In genomic region chr5:117889571-117889970, GRCm38 (mm10) we compare ENCODE assay signal across 14 mouse cellular contexts.
DNase-seq lines count a peak whose midpoint lies in the region; ATAC-seq and TF ChIP-seq lines count a peak whose summit lies in the region.
"Had no signal": no experiment of that assay in that cellular context is flagged by ENCODE, and none has a peak within 500 bp of the region (broad histone marks: within the 10 kb centered on the region; RNA-seq: fewer than 3 reads in every experiment).

No protein-coding gene starts in this region.

- H3K36me3 ChIP-seq in midbrain, embryonic 14.5 days (ENCODE audit: control insufficient read depth, insufficient read depth, low read length), result no peaks in the 10 kb centered on the region
- H3K36me3 ChIP-seq in midbrain, postnatal 0 days (ENCODE audit: insufficient read depth, low read length), result no peaks in the 10 kb centered on the region
- no peaks in the 10 kb centered on the region for H3K36me3 ChIP-seq in thymus, adult 2 months (ENCODE audit: control insufficient read depth, insufficient read depth, low read length)
- H3K36me3 ChIP-seq: forebrain, embryonic 10.5 days had no signal

- no peak for TF ChIP-seq POLR2A in cerebellum, adult 2 months (IDR thresholded peaks at IDR 0.05; ENCODE audit: borderline replicate concordance, insufficient read depth, low read length)
- no peak for TF ChIP-seq POLR2A in thymus, adult 2 months (IDR thresholded peaks at IDR 0.05; ENCODE audit: control insufficient read depth, extremely low read depth, insufficient read depth, low read length, poor library complexity)

- H3K4me2 ChIP-seq in midbrain, embryonic 14.5 days (ENCODE audit: low read length), result no peak overlapping the region
- no peak overlapping the region for H3K4me2 ChIP-seq in midbrain, postnatal 0 days (ENCODE audit: low read depth, low read length, poor library complexity, severe bottlenecking)
- H3K4me2 ChIP-seq: liver, embryonic 11.5 days had no signal

- TF ChIP-seq CTCF in midbrain, postnatal 0 days (IDR thresholded peaks at IDR 0.05), result no peak
- TF ChIP-seq CTCF in cerebellum, adult 2 months (IDR thresholded peaks at IDR 0.05; ENCODE audit: borderline replicate concordance, insufficient read depth, low read depth, low read length), result no peak; the same call in 1 of the 2 replicates
- TF ChIP-seq CTCF in thymus, adult 2 months (IDR thresholded peaks at IDR 0.05; ENCODE audit: borderline replicate concordance, control insufficient read depth, extremely low read depth, insufficient read depth, low read length, poor library complexity), result no peak

- no peak overlapping the region for H3K27ac ChIP-seq in midbrain, embryonic 14.5 days (replicated peaks; ENCODE audit: low read depth, low read length)
- H3K27ac ChIP-seq in midbrain, postnatal 0 days (ENCODE audit: low read depth, low read length), result no peak overlapping the region
- no peak overlapping the region; the same call in 1 of the 2 replicates for H3K27ac ChIP-seq in cerebellum, adult 2 months (ENCODE audit: insufficient read depth, low read length)
- H3K27ac ChIP-seq in thymus, adult 2 months (ENCODE audit: control insufficient read depth, insufficient read depth, low read length), result no peak overlapping the region
- H3K27ac ChIP-seq: forebrain, embryonic 10.5 days; left cerebral cortex, adult 2 months had no signal

- no peaks in the 10 kb centered on the region for H3K4me1 ChIP-seq in midbrain, embryonic 14.5 days (ENCODE audit: control insufficient read depth, insufficient read depth, low read length)
- H3K4me1 ChIP-seq in midbrain, postnatal 0 days (ENCODE audit: insufficient read depth, low read length), result no peaks in the 10 kb centered on the region
- peaks cover 22% of the 10 kb centered on the region for H3K4me1 ChIP-seq in cerebellum, adult 2 months (ENCODE audit: control insufficient read depth, insufficient read depth, low read length)
- H3K4me1 ChIP-seq in thymus, adult 2 months (replicated peaks; ENCODE audit: control insufficient read depth, insufficient read depth, low read length), result no peaks in the 10 kb centered on the region

- ATAC-seq in midbrain, embryonic 14.5 days (ENCODE audit: low FRiP score, low TSS enrichment), result no peak
- ATAC-seq in midbrain, postnatal 0 days (ENCODE audit: low FRiP score), result no peak

- no peaks in the 10 kb centered on the region for H3K9me3 ChIP-seq in midbrain, embryonic 14.5 days (ENCODE audit: control insufficient read depth, low read length)
- H3K9me3 ChIP-seq in midbrain, postnatal 0 days (ENCODE audit: low read length), result no peaks in the 10 kb centered on the region
- H3K9me3 ChIP-seq: forebrain, embryonic 10.5 days had no signal

- no peaks in the 10 kb centered on the region for H3K27me3 ChIP-seq in midbrain, embryonic 14.5 days (ENCODE audit: control insufficient read depth, insufficient read depth, low read length)
- no peaks in the 10 kb centered on the region for H3K27me3 ChIP-seq in midbrain, postnatal 0 days (ENCODE audit: insufficient read depth, low read length)
- no peaks in the 10 kb centered on the region for H3K27me3 ChIP-seq in cerebellum, adult 2 months (ENCODE audit: control insufficient read depth, insufficient read depth, low read length)
- H3K27me3 ChIP-seq in thymus, adult 2 months (ENCODE audit: control insufficient read depth, insufficient read depth, low read length), result no peaks in the 10 kb centered on the region

- peak; percentile 66 to 77 for DNase-seq in adrenal gland, adult (ENCODE audit: inconsistent age in 2 of 2, low spot score in 1 of 2)
- DNase-seq in adrenal gland, postnatal 4 days (ENCODE audit: low spot score in 2 of 2), result no peak
- peak; percentile 14 for DNase-seq in midbrain, embryonic 14.5 days
- no peak for DNase-seq in midbrain, postnatal 0 days (ENCODE audit: low spot score)
- peak; percentile 96 for DNase-seq in cerebellum, adult 2 months
- DNase-seq in kidney, postnatal 14 days, result peak; percentile 15
- no peak for DNase-seq in thymus, adult 2 months
- no peak for DNase-seq in embryo, embryonic 10 days (ENCODE audit: low spot score)
- DNase-seq: embryo, embryonic 11 days; gastrocnemius, postnatal 14 days; lung, postnatal 4 days had no signal

- no peak overlapping the region for H3K9ac ChIP-seq in midbrain, embryonic 14.5 days (replicated peaks; ENCODE audit: low read length)
- H3K9ac ChIP-seq in midbrain, postnatal 0 days (replicated peaks; ENCODE audit: low read length, poor library complexity, severe bottlenecking), result no peak overlapping the region

- WGBS in midbrain, embryonic 14.5 days, result 73% methylated on average over 8 of the region's 8 CpGs
- WGBS in midbrain, postnatal 0 days, result 61% methylated on average over 8 of the region's 8 CpGs
- WGBS in cerebellum, adult 2 months, result 2% methylated on average over 8 of the region's 8 CpGs
- WGBS in thymus, adult 2 months, result 78% methylated on average over 8 of the region's 8 CpGs

- H3K4me3 ChIP-seq in midbrain, embryonic 14.5 days (replicated peaks; ENCODE audit: low read depth, low read length), result no peak overlapping the region
- no peak overlapping the region for H3K4me3 ChIP-seq in midbrain, postnatal 0 days (ENCODE audit: low read depth, low read length)
- no peak overlapping the region for H3K4me3 ChIP-seq in cerebellum, adult 2 months (replicated peaks; ENCODE audit: insufficient read depth, low read depth, low read length)
- H3K4me3 ChIP-seq in thymus, adult 2 months (ENCODE audit: control insufficient read depth, insufficient read depth, low read length), result no peak overlapping the region
- H3K4me3 ChIP-seq: forebrain, embryonic 10.5 days; left cerebral cortex, adult 2 months had no signal

Comparison
In these comparisons a context has a peak if more than half of its experiments do, and no peak if none do; other contexts are left out.
1. DNase-seq: peak in adrenal gland, adult (2 of 2), midbrain, embryonic 14.5 days (single experiment), cerebellum, adult 2 months (2 of 2) and kidney, postnatal 14 days (single experiment); none in adrenal gland, postnatal 4 days (0 of 2), midbrain, postnatal 0 days (single experiment), thymus, adult 2 months (single experiment) and embryo, embryonic 10 days (single experiment).